Mouse (Mus musculus): ENCODE results near the gene Mast4. TPM values are rescaled to one million over a fixed set of nuclear protein-coding genes. Genes with fewer than 3 reads are reported as not detected.
A peak's percentile ranks its signal among the peaks of the same experiment; 100 is the strongest.

The Mast4 gene
- polyA plus RNA-seq, 1 experiment from 2014 or later, result 24.7 TPM

DNA sequence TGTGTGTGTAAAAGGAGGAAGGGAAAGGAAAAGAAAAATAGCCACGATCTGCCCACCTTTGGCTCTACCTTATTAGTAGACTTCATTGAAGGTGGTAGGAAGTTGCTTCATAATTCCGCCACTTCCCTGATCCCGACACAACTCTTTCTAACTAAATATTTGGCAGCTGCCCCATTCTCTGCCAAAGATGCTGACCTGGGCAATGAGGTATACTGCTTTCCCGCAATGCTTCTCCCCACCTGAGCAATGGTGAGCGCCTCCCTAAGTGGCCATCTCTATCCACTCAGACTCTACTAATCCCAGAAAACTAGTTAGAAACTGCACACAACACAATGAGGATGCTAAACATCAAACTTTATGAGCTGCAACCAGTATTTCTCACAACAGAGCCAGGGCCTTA lies 129.1 kb downstream of the Mast4 start:
- no peak for ATAC-seq (replicated peaks; ENCODE audit: low FRiP score)
- WGBS, result 88% methylated on average over 5 of the region's 5 CpGs
- Histone ChIP-seq H3K27me3 (no peaks in the 10 kb centered on the region), H3K27ac (no peak overlapping the region), H3K4me3 (replicated peaks) (no peak overlapping the region), H3K9me3 (replicated peaks) (no peaks in the 10 kb centered on the region), H3K9ac (no peak overlapping the region), H3K4me2 (no peak overlapping the region), H3K4me1 (0 out of 2 replicates have a peak, but pooled peaks cover 2% of the 10 kb centered on the region), H3K36me3 (no peaks in the 10 kb centered on the region)

DNA sequence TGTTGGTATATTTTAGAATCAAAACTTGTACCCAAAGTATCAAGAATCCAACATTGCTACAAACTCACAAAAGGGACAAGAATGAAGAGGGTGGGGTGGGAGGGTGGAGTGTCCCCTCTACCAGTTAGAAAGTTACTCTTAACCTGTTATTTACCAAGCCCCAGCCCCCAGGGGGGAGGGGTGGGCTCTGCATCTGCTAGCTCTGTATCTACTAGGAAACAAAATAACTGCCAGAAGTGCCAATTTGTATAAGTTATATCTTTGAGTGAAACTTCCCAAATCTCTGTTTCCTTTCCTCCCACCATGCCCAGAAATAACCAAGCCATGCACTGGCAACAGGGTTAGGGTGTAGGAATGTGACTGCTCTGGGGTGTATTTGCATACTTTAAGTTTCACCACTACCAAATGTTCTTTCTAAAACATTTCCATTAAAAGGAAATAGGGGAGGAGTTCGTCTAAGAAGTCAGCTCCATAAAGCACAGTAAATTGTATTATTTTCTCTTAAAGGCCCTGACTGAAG lies 130.9 kb downstream of the Mast4 start:
- Histone ChIP-seq H3K9ac (no peak overlapping the region), H3K4me3 (replicated peaks) (no peak overlapping the region), H3K4me2 (no peak overlapping the region), H3K36me3 (no peaks in the 10 kb centered on the region), H3K27ac (no peak overlapping the region), H3K9me3 (replicated peaks) (no peaks in the 10 kb centered on the region), H3K4me1 (0 out of 2 replicates have a peak, but pooled peaks cover 2% of the 10 kb centered on the region), H3K27me3 (no peaks in the 10 kb centered on the region)
- ATAC-seq (replicated peaks; ENCODE audit: low FRiP score), result no peak
- 54% methylated on average over 1 of the region's 1 CpGs for WGBS

GRCm38 (mm10) chr13:103201016-103201760 lies 133.1 kb downstream of the Mast4 start:
- Histone ChIP-seq H3K27ac (no peak overlapping the region), H3K9me3 (replicated peaks) (no peaks in the 10 kb centered on the region), H3K9ac (no peak overlapping the region), H3K36me3 (no peaks in the 10 kb centered on the region), H3K4me2 (no peak overlapping the region), H3K27me3 (no peaks in the 10 kb centered on the region), H3K4me3 (replicated peaks) (no peak overlapping the region), H3K4me1 (0 out of 2 replicates have a peak, but pooled peaks cover 2% of the 10 kb centered on the region)
- ATAC-seq (replicated peaks; ENCODE audit: low FRiP score), result no peak
- 72% methylated on average over 10 of the region's 10 CpGs for WGBS

DNA sequence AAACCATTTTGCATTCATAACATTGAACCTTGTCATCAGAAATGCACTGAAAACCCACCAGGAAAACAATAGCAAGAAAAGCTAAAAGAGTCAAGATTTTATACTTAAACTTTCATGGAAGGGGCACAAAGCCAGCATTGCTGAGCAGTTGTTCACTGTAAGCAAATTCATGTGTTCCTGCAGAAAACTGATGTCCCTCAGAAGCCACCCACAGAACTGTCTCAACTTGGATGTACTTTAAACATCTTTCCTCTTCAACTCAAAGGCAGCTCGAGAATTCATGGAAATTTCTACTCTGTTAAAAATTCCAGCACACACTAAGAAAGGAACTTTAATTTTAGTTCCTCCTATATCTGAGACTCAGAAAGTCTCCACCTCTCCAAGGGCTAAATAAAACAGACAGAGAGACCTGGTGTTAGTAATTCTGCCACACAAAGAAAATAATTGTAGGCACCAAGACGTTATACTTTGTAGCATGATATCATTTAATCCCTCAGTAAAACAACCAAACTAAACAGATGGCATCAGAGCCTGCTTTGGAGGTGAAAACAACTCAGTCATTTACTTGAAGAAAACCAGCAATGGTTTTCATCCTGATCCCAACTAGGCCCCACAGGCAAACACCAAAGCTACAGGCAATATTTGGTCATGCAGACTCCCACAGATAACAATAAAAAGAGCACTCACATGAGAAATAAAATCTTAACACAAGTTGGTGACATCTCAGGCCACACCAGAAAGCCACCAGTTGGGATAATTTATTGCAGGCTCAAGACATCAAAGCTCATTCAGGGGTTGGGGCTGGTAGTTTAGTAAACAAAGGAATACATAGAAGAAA lies 134.3 kb downstream of the Mast4 start:
- H3K4me1 ChIP-seq, result 0 out of 2 replicates have a peak, but pooled peaks cover 2% of the 10 kb centered on the region
- H3K9ac ChIP-seq, result no peak overlapping the region
- no peaks in the 10 kb centered on the region for H3K36me3 ChIP-seq
- H3K9me3 ChIP-seq (replicated peaks), result no peaks in the 10 kb centered on the region
- no peak overlapping the region for H3K4me3 ChIP-seq (replicated peaks)
- H3K27me3 ChIP-seq, result no peaks in the 10 kb centered on the region
- no peak overlapping the region for H3K27ac ChIP-seq
- no peak for ATAC-seq (replicated peaks; ENCODE audit: low FRiP score)
- no peak overlapping the region for H3K4me2 ChIP-seq
- WGBS, result 41% methylated on average over 2 of the region's 2 CpGs

GRCm38 (mm10) chr13:103198210-103198940 lies 135.9 kb downstream of the Mast4 start:
- no peak overlapping the region for H3K4me2 ChIP-seq
- no peaks in the 10 kb centered on the region for H3K27me3 ChIP-seq
- 90% methylated on average over 9 of the region's 9 CpGs for WGBS
- no peak overlapping the region for H3K27ac ChIP-seq
- no peak overlapping the region for H3K9ac ChIP-seq
- H3K4me3 ChIP-seq (replicated peaks), result no peak overlapping the region
- no peaks in the 10 kb centered on the region for H3K9me3 ChIP-seq (replicated peaks)
- ATAC-seq (replicated peaks; ENCODE audit: low FRiP score), result no peak
- H3K4me1 ChIP-seq, result no peaks in the 10 kb centered on the region
- no peaks in the 10 kb centered on the region for H3K36me3 ChIP-seq

DNA sequence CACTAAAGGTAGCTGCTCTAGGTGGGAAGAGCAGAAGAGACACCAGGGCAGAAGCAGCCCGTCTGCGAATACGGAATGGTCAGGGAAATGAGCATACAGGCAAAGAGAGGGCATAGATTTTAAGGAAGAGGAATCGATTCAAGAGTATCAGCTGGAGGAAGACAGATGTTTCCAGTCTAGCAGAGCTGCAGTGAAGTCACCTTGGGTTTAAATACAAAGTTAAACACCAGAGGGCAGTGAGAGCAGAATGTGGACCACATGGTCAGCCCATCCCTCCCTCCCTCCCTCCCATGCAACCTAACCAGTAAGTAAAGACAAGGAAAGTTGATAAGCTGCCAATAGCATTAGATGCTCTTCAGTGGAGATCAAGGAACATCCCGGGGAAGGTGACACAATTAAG lies 138.0 kb downstream of the Mast4 start:
- Histone ChIP-seq H3K4me2 (no peak overlapping the region), H3K4me1 (no peaks in the 10 kb centered on the region), H3K9ac (no peak overlapping the region), H3K27me3 (no peaks in the 10 kb centered on the region), H3K36me3 (no peaks in the 10 kb centered on the region), H3K27ac (no peak overlapping the region), H3K4me3 (replicated peaks) (no peak overlapping the region), H3K9me3 (replicated peaks) (no peaks in the 10 kb centered on the region)
- 68% methylated on average over 5 of the region's 5 CpGs for WGBS
- no peak for ATAC-seq (replicated peaks; ENCODE audit: low FRiP score)

DNA sequence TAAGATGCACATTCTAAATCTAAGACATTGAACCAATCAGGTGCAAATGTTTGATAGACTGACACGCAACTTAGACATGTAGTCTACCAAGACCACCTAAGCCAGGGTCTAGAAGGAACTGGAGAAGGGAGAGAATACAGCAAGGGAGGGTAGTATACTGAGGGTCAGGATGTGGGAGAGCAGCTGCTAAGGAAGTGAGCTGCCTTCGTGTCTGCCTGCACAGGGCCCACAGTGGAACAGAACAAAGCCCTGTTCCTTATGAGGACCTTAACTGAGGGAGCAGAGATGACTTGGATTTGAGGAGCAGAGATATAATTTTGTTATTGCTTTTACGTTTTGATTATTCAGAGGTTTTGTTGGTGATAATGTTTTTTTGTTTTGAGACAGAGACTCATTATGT lies 138.4 kb downstream of the Mast4 start:
- H3K27me3 ChIP-seq, result no peaks in the 10 kb centered on the region
- H3K36me3 ChIP-seq, result no peaks in the 10 kb centered on the region
- no peak overlapping the region for H3K9ac ChIP-seq
- H3K9me3 ChIP-seq (replicated peaks), result no peaks in the 10 kb centered on the region
- no peak overlapping the region for H3K27ac ChIP-seq
- WGBS, result 76% methylated on average over 3 of the region's 3 CpGs
- H3K4me3 ChIP-seq (replicated peaks), result no peak overlapping the region
- no peaks in the 10 kb centered on the region for H3K4me1 ChIP-seq
- no peak overlapping the region for H3K4me2 ChIP-seq
- ATAC-seq (replicated peaks; ENCODE audit: low FRiP score), result no peak

- ATAC-seq (replicated peaks; ENCODE audit: low FRiP score), result no peak
- Histone ChIP-seq H3K9ac (no peak overlapping the region), H3K4me2 (no peak overlapping the region), H3K36me3 (no peaks in the 10 kb centered on the region), H3K4me3 (replicated peaks) (no peak overlapping the region), H3K9me3 (replicated peaks) (0 out of 2 replicates have a peak, but pooled peaks cover 4% of the 10 kb centered on the region), H3K27ac (no peak overlapping the region), H3K27me3 (no peaks in the 10 kb centered on the region), H3K4me1 (0 out of 2 replicates have a peak, but pooled peaks cover 3% of the 10 kb centered on the region)
- WGBS, result 82% methylated on average over 5 of the region's 5 CpGs
These were observed 150.7 kb downstream of the Mast4 start for GRCm38 (mm10) chr13:103183566-103183965.

- H3K4me3 ChIP-seq (replicated peaks), result no peak overlapping the region
- H3K4me2 ChIP-seq, result no peak overlapping the region
- H3K27ac ChIP-seq, result no peak overlapping the region
- H3K9ac ChIP-seq, result no peak overlapping the region
- H3K9me3 ChIP-seq (replicated peaks), result 0 out of 2 replicates have a peak, but pooled peaks cover 4% of the 10 kb centered on the region
- no peaks in the 10 kb centered on the region for H3K27me3 ChIP-seq
- H3K36me3 ChIP-seq, result no peaks in the 10 kb centered on the region
- H3K4me1 ChIP-seq, result no peaks in the 10 kb centered on the region
- whole genome bisulfite sequencing, result 91% methylated on average over 9 of the region's 9 CpGs
- ATAC-seq (replicated peaks; ENCODE audit: low FRiP score), result no peak
These were observed 152.5 kb downstream of the Mast4 start for GRCm38 (mm10) chr13:103181836-103182235.

DNA sequence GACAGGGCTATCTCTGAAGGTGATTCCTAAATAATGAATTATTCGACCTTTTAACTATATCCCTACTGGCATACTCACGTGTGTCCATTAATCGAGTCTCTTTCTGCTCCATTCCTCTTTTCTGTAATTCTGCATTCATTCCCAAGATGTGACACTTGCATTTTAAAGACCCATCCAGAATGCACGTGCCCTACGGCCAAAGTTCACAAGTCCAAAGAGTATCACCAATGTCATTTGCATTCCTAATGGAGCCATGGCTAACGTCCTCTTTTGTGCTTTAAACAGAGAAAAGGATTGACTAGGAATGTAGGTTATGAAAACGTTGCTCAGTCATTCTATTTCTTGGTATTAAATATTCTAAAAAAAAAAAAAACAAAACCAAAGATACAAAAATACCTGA lies 157.4 kb downstream of the Mast4 start:
- Histone ChIP-seq H3K27ac (no peak overlapping the region), H3K4me2 (no peak overlapping the region), H3K27me3 (0 out of 2 replicates have a peak, but pooled peaks cover 4% of the 10 kb centered on the region), H3K9ac (no peak overlapping the region), H3K4me1 (no peaks in the 10 kb centered on the region), H3K4me3 (replicated peaks) (no peak overlapping the region), H3K9me3 (replicated peaks) (0 out of 2 replicates have a peak, but pooled peaks cover 4% of the 10 kb centered on the region), H3K36me3 (no peaks in the 10 kb centered on the region)
- WGBS, result 77% methylated on average over 7 of the region's 7 CpGs
- ATAC-seq (replicated peaks; ENCODE audit: low FRiP score), result no peak

GRCm38 (mm10) chr13:103174431-103174830 lies 159.9 kb downstream of the Mast4 start:
- 64% methylated on average over 5 of the region's 5 CpGs for WGBS
- no peak overlapping the region for H3K9ac ChIP-seq
- H3K27ac ChIP-seq, result no peak overlapping the region
- no peaks in the 10 kb centered on the region for H3K4me1 ChIP-seq
- no peaks in the 10 kb centered on the region for H3K36me3 ChIP-seq
- H3K4me2 ChIP-seq, result peak overlapping the region; percentile 38; the same call in 1 of the 2 replicates
- peaks cover 4% of the 10 kb centered on the region; the same call in 1 of the 2 replicates for H3K27me3 ChIP-seq
- ATAC-seq (replicated peaks; ENCODE audit: low FRiP score), result no peak
- no peaks in the 10 kb centered on the region for H3K9me3 ChIP-seq (replicated peaks)
- no peak overlapping the region for H3K4me3 ChIP-seq (replicated peaks)
